Mouse (Mus musculus) urinary bladder, adult 18-20 months (tissue): Measurements from ENCODE around the gene Tcte3.
A peak's percentile ranks its signal among the peaks of the same experiment; 100 is the strongest.
"Not testable (repeated sequence)": the region's sequence is repeated elsewhere in the genome, so short reads cannot be mapped to it uniquely, and the experiment has no call there.

ENCODE experiments used
- DNase-seq, 2 experiments: peaks; one replicate each; pipeline ENCODE4 v3.0.0; 2022; ENCODE audit warnings: low spot score in 2 of 2, mixed read lengths in 2 of 2

The Tcte3 gene

DNA sequence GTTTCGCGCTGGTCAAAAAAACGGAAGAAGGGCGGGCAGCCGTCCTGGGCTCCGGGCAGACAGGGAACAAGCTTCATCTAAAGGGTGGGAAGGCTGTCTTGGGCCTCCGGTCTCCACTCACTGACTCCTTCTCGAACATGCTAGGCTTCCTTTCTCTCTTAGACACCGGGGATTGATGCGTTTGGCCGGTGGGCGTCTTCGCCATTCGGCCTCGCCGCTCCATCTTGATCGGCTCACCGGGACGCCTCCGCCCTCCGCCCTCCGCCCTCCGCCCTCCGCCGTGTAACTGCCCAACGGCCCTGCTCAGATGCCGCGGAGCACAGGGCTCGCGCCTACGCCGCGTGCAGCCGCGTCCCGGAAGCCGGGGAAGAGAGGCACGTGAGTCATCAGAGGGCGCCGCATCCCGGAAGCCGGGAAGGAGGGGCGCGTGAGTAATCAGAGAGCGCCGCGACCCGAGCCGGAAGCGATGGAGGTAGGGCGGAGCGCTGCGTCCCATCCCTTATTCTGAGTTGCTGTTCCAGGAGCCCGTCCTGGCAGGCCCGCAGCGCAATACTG lies at the start of gene Tcte3, which contains the start of the genes Ermard and Gm3448:
TSS of gene Tcte3 (minus strand) at position 314 of the 555 bp plus-strand sequence.
TSS of gene Ermard (plus strand) at position 34 of the 555 bp plus-strand sequence.
TSS of gene Gm3448 (minus strand) at position 363 of the 555 bp plus-strand sequence.
- peak in 1 of 2 experiments; percentile 51 for DNase-seq

DNA sequence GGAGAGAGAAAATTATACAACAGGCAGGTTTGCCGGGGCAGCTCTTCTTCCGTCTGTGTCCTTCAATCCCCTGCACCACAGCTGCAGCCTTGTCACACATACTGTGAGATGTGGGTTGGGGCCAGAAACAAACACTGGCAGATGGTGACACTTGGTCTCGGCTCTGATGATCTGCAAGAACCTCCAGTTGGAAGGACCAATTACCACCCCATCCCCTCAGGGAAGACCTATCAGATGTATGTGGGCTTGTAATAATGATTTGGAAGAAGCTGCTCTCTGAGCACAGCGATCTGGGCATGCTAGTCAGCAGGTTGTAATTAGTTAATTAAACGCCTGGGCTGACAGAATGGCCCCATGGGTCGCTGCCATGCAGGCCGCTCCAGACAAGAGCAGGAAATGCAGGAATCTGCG lies 47.3 kb upstream of the Tcte3 start:
- no peak for DNase-seq

DNA sequence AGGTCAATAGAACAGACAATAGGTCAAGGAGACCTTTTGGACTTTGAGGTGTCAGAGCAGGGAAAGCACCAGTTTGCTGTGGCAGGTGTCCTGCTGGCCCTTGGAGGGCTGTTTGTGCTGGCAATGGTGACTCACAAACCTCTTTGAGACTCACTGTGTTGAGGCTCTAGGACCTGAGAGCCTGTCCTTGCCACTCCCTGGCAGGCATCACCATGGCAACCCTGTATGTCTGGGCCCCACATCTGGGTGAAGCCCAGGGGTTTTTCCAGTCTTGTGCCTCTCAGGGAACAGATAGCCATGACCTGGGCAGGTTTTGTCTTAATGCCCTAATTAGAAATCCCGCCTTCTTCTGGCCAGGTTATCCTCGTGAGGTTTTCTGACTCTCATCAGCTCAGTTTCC lies 46.9 kb upstream of the Tcte3 start:
- DNase-seq: no peak

DNA sequence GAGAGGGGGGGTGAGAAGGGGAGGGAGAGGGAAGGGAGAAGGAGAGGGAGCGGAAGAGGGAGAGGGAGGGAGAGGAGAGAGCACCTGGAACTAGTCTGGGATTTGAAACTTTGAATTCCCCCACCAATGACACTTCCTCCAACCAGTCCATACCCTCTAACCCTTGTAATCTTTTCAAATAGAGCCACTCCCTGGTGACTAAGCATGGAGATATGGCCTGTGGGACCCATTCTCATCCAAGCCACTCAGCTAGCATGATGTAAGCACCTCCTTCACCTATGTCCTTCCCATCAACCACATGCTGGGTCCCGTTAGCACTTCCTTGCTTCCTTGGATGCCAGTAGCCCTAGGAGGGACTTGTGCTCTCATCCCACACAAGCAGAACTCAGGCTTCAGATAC lies 43.7 kb upstream of the Tcte3 start:
- no peak for DNase-seq

DNA sequence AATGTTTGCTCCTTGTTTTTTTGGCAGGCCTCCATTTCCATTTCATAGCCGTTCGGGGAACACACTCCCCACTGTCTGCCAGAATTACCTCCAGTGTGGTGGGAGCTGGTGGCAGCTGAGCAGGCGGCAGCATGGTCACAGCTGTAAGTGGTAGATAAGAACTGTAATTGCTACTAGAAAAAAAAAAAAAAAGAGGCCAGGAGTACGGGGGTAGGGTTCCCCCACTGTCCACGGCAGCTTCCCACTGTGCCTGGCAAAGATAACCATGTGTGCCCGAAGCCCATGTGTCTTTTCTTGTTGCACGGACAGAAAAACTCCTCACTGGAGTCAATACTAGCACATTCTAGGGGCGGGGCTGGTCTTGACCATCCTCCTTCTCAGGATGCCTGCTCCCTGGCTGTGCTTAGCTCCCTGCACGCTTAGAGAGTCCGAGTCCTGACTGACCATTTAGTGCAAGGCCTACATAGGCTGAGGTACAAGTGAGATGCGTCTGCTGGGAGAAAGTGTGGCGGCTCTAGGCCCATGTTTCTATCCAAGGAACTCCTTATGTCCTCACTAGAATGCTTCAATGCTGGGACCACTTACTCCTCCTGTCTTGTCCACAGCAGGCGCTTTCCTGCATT lies 43.0 kb upstream of the Tcte3 start:
- DNase-seq: no peak

DNA sequence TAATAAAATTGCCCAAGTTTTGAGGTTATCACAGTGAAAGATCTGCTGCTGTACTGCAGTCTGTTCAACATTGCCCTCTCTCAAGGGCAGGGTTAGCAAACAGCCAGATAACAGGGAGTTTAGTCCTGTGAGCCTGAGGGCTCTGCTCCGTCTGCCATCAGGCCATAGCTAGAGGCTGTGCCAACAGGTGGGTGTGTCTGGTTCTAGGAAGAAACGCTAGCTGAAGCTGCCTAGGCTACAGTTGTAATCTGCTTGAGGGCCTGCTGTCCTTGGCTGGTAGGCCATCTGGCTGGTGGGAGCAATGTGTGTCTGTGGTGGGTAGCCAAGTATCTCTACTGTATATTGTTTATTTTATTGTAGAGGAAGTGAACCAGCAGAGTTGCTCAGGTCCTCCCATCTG lies 36.2 kb upstream of the Tcte3 start:
- no peak for DNase-seq

DNA sequence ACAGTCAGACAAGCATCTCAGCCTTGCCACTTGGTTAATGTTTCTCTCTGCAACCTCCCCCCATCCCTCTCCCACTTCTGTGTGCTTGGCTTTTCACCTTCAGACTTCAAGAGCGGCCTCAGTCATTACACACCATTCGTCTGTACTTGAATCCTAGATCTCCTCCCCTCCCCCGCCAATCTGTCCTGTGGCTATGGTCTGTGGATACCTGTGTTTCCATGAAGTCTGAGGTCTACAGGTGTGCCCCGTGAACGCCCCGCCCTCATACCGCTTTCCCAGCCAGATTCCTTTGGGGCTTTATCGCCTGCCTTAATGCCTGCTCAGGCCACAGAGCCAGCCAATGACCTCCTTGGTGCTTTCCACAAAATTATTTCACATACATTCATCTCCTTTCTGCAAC lies 33.7 kb upstream of the Tcte3 start:
- DNase-seq: peak in 1 of 2 experiments; percentile 28

DNA sequence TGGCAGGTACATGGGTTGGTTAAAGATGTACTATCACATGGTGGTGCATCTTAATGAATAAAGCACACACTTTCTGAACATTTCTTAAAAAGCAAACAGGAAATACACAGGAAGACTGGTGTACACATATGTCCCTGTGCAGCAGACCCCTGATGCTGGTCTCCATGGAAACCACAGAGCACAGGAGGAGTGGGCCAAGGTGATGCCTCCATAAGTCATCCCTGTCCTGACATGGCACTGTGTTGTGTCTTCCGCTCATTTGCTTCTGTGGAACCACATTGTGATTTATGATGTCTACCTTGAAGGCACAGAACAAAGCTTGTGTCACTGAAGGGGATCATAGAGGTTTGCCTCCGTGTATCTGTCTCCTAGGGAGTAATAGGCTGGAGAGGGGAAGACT lies 30.9 kb upstream of the Tcte3 start:
- DNase-seq: no peak

DNA sequence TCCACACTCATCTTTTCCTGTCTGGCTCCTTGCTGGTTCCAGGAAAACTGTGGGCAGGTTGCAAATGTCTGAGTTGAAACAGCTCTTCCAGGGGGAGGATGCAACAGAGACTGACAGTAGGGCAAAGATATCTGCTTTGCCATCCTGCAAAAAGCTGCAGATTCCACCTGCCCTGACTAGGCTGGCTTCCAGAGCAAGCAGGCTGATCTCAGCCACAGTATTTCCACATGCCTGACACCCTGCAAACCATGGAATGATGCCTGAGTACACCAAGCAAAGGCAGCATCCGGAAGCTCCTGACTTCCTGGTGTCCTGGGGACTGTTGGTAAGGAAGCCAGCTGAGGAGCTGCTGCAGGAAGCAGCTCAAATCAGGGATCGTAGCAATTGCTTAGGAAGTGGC lies 27.8 kb upstream of the Tcte3 start:
- no peak for DNase-seq

DNA sequence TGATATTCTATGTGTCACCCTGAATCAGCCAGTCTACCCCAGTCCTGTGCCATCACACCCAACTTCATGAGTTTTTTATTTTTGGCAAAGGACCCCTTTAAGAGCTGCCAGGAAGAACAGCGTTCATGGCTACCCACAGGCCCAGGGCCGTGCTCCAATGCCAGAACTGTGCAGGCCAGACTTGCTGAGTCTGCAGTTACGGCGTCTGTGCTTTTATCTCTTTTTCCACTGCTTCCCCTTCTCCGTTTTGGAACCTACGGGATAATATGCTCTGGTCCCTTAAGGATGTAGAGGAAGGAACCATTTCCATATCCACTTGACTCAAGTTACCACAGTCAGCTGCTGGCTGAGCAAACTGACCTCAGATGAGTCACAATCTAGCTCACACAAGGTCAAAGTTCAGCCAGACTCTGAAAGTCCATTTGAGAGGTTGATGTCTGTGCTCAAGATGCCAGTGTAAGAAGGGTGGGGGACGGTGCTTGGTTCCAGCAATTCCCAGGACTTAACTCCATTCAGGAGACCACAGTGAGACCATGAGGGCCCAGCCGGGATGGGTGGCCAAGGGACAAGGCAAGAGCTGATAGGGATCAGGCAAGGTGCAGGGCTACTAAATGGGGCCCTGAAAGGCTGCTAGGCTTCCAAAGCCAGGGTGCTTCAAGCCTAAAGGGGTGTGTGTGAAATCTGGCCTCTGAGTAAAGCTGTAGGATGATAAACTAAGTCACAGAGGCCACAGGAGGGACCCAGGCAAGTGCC lies 26.9 kb upstream of the Tcte3 start:
- no peak for DNase-seq

DNA sequence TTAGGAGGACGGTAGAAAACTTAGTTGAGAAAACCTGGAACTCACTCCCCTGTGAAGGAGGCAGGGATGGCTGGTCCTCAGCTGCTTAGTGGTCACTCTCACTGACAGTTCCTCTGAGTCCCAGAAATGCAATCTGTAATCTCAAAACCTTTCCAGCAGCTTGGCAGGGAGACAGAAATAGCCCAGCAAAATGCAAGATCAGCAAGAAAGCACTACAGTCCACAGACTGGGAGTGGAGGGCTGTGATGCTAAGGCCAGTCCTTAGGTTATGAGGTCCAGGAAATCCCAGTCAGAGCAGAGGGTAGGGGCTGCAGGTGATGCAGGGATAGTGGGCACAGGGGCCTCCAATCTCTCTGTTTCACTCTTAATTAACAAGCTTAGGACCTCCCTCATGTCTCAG lies 25.6 kb upstream of the Tcte3 start:
- DNase-seq: no peak

DNA sequence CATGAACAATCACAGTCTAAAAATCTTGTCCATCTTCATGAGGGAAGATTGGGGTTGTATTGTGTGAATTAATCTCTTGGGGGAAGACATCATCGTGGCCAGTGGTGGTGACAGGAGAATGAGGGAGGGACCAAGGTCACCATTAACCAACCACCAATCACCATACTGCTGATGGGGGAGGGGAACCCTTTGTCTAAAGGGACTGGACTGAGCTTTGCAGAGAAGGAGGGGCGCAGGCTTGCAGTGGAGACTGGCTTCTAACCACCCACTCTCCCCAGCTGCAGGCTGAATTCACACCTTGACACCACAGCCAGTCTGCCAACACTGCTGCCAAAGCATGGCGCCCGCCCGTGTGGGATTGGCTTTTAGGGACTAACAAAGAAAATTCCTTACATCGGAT lies 24.8 kb upstream of the Tcte3 start:
- DNase-seq: no peak

DNA sequence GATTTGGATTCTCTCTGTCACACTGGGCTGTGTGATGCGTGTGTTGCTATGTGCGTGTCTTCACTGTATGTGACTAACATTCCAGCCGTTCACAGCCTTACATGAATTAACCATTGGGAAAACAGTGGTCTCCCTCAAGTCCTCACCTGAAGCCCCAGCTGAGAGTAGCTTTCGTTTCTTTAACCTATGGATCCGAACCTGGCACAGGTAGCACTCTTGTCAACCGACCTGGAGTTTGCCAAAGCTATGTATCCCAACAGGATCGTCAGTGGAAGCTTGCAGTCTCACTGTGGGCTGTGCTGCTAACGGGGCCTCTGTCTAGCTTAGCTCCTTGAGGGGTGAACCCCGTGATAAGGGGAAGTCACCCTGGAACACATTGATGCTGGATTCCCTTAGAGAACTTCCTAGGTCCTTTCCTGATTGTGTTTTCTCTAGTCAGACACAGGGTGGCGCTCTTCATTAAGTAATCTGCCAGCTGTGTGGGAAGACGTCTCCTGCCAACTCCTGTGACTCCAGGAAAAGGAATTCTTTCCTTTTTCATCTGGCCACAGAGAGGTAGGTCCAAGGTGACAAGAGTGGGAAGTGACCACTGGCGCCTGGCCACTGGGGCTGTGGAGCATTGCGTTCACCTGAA lies 24.2 kb upstream of the Tcte3 start:
- peak; percentile 26 to 41 for DNase-seq

DNA sequence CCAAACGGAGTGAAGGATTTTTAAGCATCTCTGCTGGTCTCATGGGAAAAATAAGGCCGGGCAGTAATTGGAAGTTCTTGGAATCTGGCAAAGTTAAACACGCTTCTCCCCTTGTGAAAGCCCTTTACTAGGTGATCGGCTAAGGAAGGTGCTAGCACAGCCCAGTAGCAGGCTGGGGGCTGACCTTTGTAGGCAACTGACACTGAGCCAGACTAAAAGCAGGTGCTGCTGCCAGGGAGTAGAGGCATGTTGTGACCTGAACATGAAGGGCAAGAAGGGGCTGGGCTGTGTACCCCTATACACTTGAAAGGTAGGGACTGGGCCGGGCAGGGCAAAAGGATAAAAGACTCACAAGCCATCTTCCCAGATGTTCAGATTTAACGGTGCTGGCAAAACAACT lies 19.1 kb upstream of the Tcte3 start:
- DNase-seq: no peak

DNA sequence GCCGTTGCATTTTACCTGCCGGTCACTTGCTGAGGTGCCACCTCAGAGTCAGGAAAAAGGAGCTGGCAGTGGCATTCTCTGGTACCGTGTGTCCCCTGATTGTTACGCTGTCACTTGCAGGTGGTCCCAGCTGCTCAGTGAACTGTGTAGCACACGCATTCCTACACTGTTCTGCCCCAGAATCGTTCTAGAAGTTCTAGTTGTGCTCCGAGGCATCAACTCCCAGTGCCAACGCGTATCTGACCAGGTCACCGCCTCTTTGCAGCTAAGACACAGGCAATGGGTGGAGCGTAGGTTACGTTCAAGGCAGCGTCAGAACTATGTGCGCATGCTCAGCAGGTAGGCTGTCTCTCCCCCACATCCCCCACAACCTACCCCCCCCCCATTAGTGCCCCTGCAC lies 18.4 kb upstream of the Tcte3 start:
- no peak for DNase-seq

DNA sequence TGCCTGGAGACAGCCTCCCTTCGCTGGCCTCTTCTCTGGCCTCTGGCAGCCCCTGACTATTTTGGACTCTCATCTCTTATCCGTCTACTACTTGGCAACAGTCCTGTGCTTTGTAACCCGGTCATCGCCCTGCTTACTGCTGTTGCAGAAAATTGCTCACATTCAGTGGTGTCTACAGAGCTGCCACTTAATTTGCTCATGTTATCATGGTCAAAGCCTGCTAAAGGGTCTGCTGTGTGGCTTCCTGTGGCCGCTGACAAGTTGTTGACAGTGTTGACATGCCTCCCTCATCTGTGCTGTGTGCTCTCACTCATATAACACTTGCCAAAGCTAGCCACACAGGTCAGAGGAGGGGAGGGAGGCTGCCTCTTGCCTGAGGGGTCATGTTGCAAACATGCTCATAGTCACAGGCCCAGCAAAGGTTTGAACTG lies 16.9 kb upstream of the Tcte3 start:
- DNase-seq: no peak

DNA sequence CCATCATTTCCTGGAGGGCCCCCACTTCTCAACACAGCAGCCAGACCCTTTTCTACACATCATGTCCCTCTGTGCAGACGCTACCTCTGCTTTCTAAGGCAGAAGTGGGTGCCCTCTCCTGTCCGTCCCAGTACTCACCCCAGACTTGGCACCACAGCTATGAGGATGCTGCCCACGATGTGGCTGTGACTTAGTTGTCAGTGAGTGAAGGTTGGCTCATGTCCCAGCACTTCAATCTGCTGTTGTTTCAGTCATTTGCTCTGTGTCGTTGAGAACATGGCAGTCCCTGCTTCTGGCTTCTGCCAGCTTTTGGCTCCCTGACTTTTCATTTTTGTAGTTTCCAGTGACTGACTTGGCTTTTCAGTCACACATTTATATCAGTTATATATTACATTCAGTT lies 14.6 kb upstream of the Tcte3 start:
- no peak for DNase-seq

DNA sequence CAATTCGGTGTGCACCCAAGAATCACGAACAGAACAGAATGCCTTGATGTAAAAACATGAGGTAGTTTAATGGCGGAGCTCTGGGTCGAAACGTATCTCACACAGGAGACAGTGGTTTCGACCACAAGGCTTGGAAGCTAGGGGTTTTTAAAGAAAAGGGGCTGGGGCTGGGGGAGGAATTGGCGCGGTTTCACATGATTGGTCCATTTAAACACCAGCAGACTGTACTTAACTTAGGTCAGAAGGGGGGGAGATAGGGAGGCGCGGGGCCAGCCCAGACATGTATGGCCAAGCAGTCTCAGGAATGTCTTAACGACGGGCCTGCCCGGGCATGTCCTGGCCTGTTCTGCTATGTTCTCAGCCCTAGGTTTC lies 12.5 kb upstream of the Tcte3 start:
- DNase-seq: peak in 1 of 2 experiments; percentile 16

DNA sequence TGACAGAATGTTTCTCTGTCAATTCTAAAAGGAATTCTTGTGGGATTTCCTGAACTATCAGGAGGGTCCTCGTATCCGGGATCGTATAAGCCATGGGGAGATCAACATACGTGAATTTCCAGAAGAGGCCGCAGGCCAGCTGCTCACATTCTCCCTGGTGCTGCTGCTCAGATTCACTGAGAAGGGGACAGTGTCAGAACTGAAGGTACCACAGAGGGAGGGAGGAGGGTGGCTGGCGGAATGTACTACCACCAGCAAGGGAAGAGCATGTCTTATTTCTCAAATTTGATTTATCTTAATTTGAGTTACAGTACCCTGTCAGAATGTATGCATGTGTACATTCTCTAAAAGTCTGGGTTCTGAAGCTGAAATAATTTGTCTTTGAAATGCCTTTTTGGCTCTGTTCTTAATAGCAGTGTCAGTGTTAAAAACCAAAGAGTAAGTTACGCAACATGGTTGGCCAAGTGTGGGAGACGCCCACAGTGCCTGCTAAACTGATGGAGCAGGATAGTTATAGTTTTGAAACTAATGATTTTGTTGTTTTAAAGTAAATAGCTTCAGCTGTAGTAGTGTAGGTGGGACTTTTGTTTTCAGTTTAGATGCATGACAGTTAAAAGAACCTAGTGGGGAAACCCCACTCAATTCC lies 12.0 kb upstream of the Tcte3 start:
- DNase-seq: not testable (repeated sequence)

DNA sequence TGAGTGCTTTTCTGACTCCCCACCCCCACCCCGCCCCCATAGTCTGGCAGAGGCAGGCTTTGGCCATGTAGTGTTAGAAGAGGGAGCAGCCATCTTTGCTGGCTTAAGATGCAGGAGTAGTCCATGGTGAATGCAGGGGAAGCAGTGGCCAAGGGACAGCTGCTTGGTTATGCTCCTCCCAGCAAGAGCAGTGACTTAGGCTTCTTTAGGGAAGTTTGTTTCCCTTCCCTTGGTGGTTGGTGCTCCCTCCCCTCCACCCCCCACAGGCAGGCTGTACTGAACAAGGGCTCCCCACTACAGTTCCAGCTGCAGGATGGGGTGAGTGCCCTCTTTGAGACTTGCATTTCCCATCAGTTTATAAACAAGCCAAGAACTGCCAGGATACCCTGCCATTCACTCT lies 11.5 kb upstream of the Tcte3 start:
- DNase-seq: not testable (repeated sequence)

DNA sequence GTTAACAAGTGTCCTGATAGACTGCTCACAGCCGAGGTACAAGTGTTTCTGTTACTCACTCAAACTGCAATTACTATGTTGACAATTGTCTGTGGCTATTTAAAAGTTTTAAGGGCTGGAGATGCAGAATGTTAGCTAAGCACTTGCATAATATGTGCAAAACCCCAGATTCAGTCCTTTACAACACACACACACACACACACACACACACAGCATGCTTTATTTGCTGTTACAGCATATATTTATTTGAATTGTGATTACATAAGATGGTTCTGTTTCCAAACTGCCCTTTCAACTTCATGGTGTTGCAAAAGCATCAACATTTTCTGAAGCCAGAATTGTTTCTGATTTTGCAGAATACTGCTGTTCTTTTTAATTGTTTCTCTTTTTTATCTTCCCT lies 9.1 kb upstream of the Tcte3 start:
- DNase-seq: not testable (repeated sequence)

DNA sequence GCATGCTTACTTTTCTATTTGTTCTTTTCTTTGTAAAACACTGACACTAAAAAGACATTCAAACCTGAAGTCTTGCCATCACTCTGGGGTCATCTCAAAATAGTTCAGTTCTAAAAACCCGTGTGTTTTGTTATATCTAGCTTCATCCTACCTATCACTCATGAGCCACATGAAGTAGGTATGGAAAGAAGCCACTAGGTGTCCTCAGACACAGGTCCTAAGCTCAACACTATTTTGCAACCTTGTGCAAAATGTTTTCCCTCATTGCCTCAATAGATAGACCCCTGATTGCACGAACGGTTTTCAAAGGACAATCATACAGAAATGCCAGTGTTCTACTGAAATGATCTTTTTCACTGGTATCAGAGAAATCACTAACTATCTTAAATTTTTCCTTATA lies 833 bp downstream of the Tcte3 start:
- DNase-seq: not testable (repeated sequence)
